ENCODE assay signal across 25 mouse cellular contexts in genomic region chr6:24967726-24968125, GRCm38 (mm10). TPM values are rescaled to one million over a fixed set of nuclear protein-coding genes. Genes with fewer than 3 reads are reported as not detected.
"Had no signal": no experiment of that assay in that cellular context is flagged by ENCODE, and none has a peak within 500 bp of the region (broad histone marks: within the 10 kb centered on the region; RNA-seq: fewer than 3 reads in every experiment).

No protein-coding gene starts in this region.

- ATAC-seq: hindbrain, embryonic 16.5 days; inflammation-experienced regulatory T-cells, adult 6 months; intestine, postnatal 0 days; liver, embryonic 12.5 days had no signal

- H3K27me3 ChIP-seq: heart, embryonic 12.5 days; hindbrain, embryonic 12.5 days; intestine, embryonic 15.5 days; limb, embryonic 13.5 days; limb, embryonic 15.5 days; liver, embryonic 12.5 days had no signal

- H3K9me3 ChIP-seq: heart, embryonic 10.5 days; heart, embryonic 12.5 days; hindbrain, embryonic 10.5 days; hindbrain, embryonic 12.5 days; intestine, embryonic 15.5 days; limb, embryonic 13.5 days; limb, embryonic 15.5 days; liver, embryonic 12.5 days had no signal

- DNase-seq: gastrocnemius, adult 2 months; gastrocnemius, postnatal 10 days; gastrocnemius, postnatal 25 days; heart, adult 18-20 months; heart, postnatal 10 days; heart, postnatal 4 days; layer of hippocampus, adult 9-11 months; layer of hippocampus, postnatal 36 days; left cerebral cortex, postnatal 4 days; lung, adult 18-20 months had no signal

- H3K4me2 ChIP-seq: heart, embryonic 12.5 days; hindbrain, embryonic 12.5 days; hindbrain, embryonic 14.5 days; intestine, embryonic 15.5 days; limb, embryonic 13.5 days; limb, embryonic 15.5 days; liver, embryonic 12.5 days had no signal

- H3K4me1 ChIP-seq: heart, embryonic 10.5 days; heart, embryonic 12.5 days; hindbrain, embryonic 10.5 days; hindbrain, embryonic 12.5 days; intestine, embryonic 15.5 days; limb, embryonic 13.5 days; limb, embryonic 15.5 days; liver, embryonic 12.5 days had no signal

- H3K9ac ChIP-seq: heart, embryonic 12.5 days; hindbrain, embryonic 12.5 days; hindbrain, embryonic 14.5 days; intestine, embryonic 15.5 days; limb, embryonic 13.5 days; limb, embryonic 15.5 days; liver, embryonic 12.5 days; liver, embryonic 14.5 days had no signal

- H3K36me3 ChIP-seq: heart, embryonic 10.5 days; heart, embryonic 12.5 days; hindbrain, embryonic 10.5 days; hindbrain, embryonic 12.5 days; intestine, embryonic 15.5 days; limb, embryonic 13.5 days; limb, embryonic 15.5 days; liver, embryonic 12.5 days had no signal

- H3K27ac ChIP-seq: gastrocnemius, adult 2 months; heart, embryonic 10.5 days; hindbrain, embryonic 10.5 days; hindbrain, embryonic 12.5 days; hindbrain, embryonic 14.5 days; intestine, embryonic 15.5 days; limb, embryonic 13.5 days; limb, embryonic 15.5 days; liver, embryonic 12.5 days; liver, embryonic 14.5 days had no signal

- H3K4me3 ChIP-seq: gastrocnemius, adult 2 months; heart, embryonic 10.5 days; heart, embryonic 12.5 days; hindbrain, embryonic 10.5 days; hindbrain, embryonic 12.5 days; intestine, embryonic 15.5 days; limb, embryonic 13.5 days; limb, embryonic 15.5 days; liver, embryonic 12.5 days had no signal

RNA-seq across cellular contexts. Expression of gene Tmem229a, which starts 11.6 kb away (rescaled TPM):
- total RNA-seq: granulocyte monocyte progenitor cell, adult 5-6 weeks; heart, adult 18-20 months had no signal
- polyA plus RNA-seq: heart, embryonic 14.5 days had no signal
